Mouse (Mus musculus) skeletal muscle tissue, adult 2 months (tissue): ENCODE data around the gene Acsm1.
"Not testable (repeated sequence)": the region's sequence is repeated elsewhere in the genome, so short reads cannot be mapped to it uniquely, and the experiment has no call there.

Experiments used
- DNase-seq: peaks from one replicate; pipeline ENCODE4 v3.0.0-alpha.2; 2012; ENCODE audit warnings: low read depth, low spot score

Gene Acsm1

GRCm38 (mm10) chr7:119606664-119607076 lies at the start of gene Acsm1:
TSS of gene Acsm1 (plus strand) at chr7:119607026.
- DNase-seq: no peak

- DNase-seq: no peak
Measured at GRCm38 (mm10) chr7:119559789-119560451, 46.9 kb upstream of the Acsm1 start.

- no peak for DNase-seq
Measured at GRCm38 (mm10) chr7:119560452-119560835, 46.4 kb upstream of the Acsm1 start.

- no peak for DNase-seq
Measured at GRCm38 (mm10) chr7:119561441-119561840, 45.4 kb upstream of the Acsm1 start.

- not testable (repeated sequence) for DNase-seq
Measured at GRCm38 (mm10) chr7:119562476-119562875, 44.4 kb upstream of the Acsm1 start.

GRCm38 (mm10) chr7:119594530-119595107 lies 12.2 kb upstream of the Acsm1 start:
- no peak for DNase-seq

- DNase-seq: no peak
Measured at GRCm38 (mm10) chr7:119595306-119595705, 11.5 kb upstream of the Acsm1 start.

- DNase-seq: no peak
Measured at GRCm38 (mm10) chr7:119596536-119596935, 10.3 kb upstream of the Acsm1 start.

GRCm38 (mm10) chr7:119601195-119601953 lies 5.5 kb upstream of the Acsm1 start:
- DNase-seq: no peak

- DNase-seq: no peak
Measured at GRCm38 (mm10) chr7:119601954-119602317, 4.9 kb upstream of the Acsm1 start.

GRCm38 (mm10) chr7:119604903-119605483 lies 1.8 kb upstream of the Acsm1 start:
- DNase-seq: no peak

GRCm38 (mm10) chr7:119605926-119606663 lies 731 bp upstream of the Acsm1 start:
- no peak for DNase-seq

- no peak for DNase-seq
Measured at GRCm38 (mm10) chr7:119607796-119608515, 1.1 kb downstream of the Acsm1 start.

- no peak for DNase-seq
Measured at GRCm38 (mm10) chr7:119616531-119616930, 9.7 kb downstream of the Acsm1 start.

- DNase-seq: no peak
Measured at GRCm38 (mm10) chr7:119617593-119617992, 10.8 kb downstream of the Acsm1 start.

GRCm38 (mm10) chr7:119618209-119618935 lies 11.5 kb downstream of the Acsm1 start:
- no peak for DNase-seq

- DNase-seq: no peak
Measured at GRCm38 (mm10) chr7:119620157-119620556, 13.3 kb downstream of the Acsm1 start.

GRCm38 (mm10) chr7:119638773-119639172 lies 31.9 kb downstream of the Acsm1 start:
- DNase-seq: no peak

GRCm38 (mm10) chr7:119642307-119642706 lies 35.5 kb downstream of the Acsm1 start:
- no peak for DNase-seq

- DNase-seq: no peak
Measured at GRCm38 (mm10) chr7:119667893-119668292, 61.1 kb downstream of the Acsm1 start.
